Mouse (Mus musculus) midbrain, embryonic 10.5 days (tissue): ENCODE measurements around the gene Msh3. TPM values are rescaled to one million over a fixed set of nuclear protein-coding genes. Genes with fewer than 3 reads are reported as not detected.

ENCODE experiments used
- DNase-seq: peaks from one replicate; pipeline ENCODE4 v3.0.0-alpha.2; 2017; ENCODE audit warnings: low spot score
- H3K27ac ChIP-seq: fragments of 300-500 bp; sonication (generic); replicated peaks from 2 replicates; pipeline ENCODE4 v1.5.1; 2016; ENCODE audit warnings: mild to moderate bottlenecking
- H3K27me3 ChIP-seq: fragments of 300-500 bp; sonication (generic); 2 replicates; pipeline ENCODE4 v1.6.1; 2016; ENCODE audit warnings: low read depth, mild to moderate bottlenecking; ENCODE audit not compliant: poor library complexity, severe bottlenecking
- H3K36me3 ChIP-seq: fragments of 300-500 bp; sonication (generic); 2 replicates; pipeline ENCODE4 v1.6.1; 2016; ENCODE audit warnings: mild to moderate bottlenecking, moderate library complexity
- H3K4me1 ChIP-seq: fragments of 300-500 bp; sonication (generic); 2 replicates; pipeline ENCODE4 v1.6.1; 2016
- H3K4me3 ChIP-seq: fragments of 300-500 bp; sonication (generic); 2 replicates; pipeline ENCODE4 v1.5.1; 2016; ENCODE audit warnings: mild to moderate bottlenecking, moderate library complexity
- H3K9me3 ChIP-seq: fragments of 300-500 bp; sonication (generic); replicated peaks from 2 replicates; pipeline ENCODE4 v1.6.1; 2016; ENCODE audit warnings: mild to moderate bottlenecking
- WGBS: fragments of 180-500 bp; shearing (Covaris S2); methylation state at CpG from one replicate; pipeline ENCODE4 v1.1.7; 2016; 5-methylcytosine and 5-hydroxymethylcytosine counted together
- polyA plus RNA-seq: library from polyadenylated mRNA; unstranded; fragments of >200 nt; fragmentation: Nextera tagmentation; extraction: Ambion mirVana; gene quantifications from 2 replicates; pipeline ENCODE4 v1.2.1, GENCODE M21; 2016

Msh3 gene
- polyA plus RNA-seq, 1 experiment from 2014 or later = 31.0 TPM

- Histone ChIP-seq H3K4me1 (no peaks in the 10 kb centered on the region), H3K4me3 (no peak overlapping the region), H3K36me3 (peaks cover 32% of the 10 kb centered on the region), H3K27ac (no peak overlapping the region), H3K9me3 (no peaks in the 10 kb centered on the region), H3K27me3 (no peaks in the 10 kb centered on the region)
- 94% methylated on average over 14 of the region's 14 CpGs for WGBS
- DNase-seq = no peak
Observed at GRCm38 (mm10) chr13:92274274-92275198, 80.3 kb downstream of the Msh3 start.

- Histone ChIP-seq H3K4me3 (no peak overlapping the region), H3K36me3 (peaks cover 27% of the 10 kb centered on the region), H3K27ac (no peak overlapping the region), H3K9me3 (no peaks in the 10 kb centered on the region), H3K27me3 (no peaks in the 10 kb centered on the region), H3K4me1 (no peaks in the 10 kb centered on the region)
- DNase-seq = no peak
- 91% methylated on average over 3 of the region's 3 CpGs for WGBS
Observed at GRCm38 (mm10) chr13:92267076-92267475, 87.7 kb downstream of the Msh3 start.

GRCm38 (mm10) chr13:92263566-92263965 lies 91.2 kb downstream of the Msh3 start:
- H3K9me3 ChIP-seq = no peaks in the 10 kb centered on the region
- H3K27me3 ChIP-seq = no peaks in the 10 kb centered on the region
- H3K4me3 ChIP-seq = no peak overlapping the region
- 92% methylated on average over 6 of the region's 6 CpGs for WGBS
- no peaks in the 10 kb centered on the region for H3K4me1 ChIP-seq
- no peak overlapping the region for H3K27ac ChIP-seq
- H3K36me3 ChIP-seq = peaks cover 38% of the 10 kb centered on the region
- no peak for DNase-seq

- no peaks in the 10 kb centered on the region for H3K4me1 ChIP-seq
- no peak overlapping the region for H3K27ac ChIP-seq
- peaks cover 37% of the 10 kb centered on the region for H3K36me3 ChIP-seq
- 88% methylated on average over 5 of the region's 5 CpGs for WGBS
- no peak for DNase-seq
- H3K9me3 ChIP-seq = no peaks in the 10 kb centered on the region
- H3K27me3 ChIP-seq = no peaks in the 10 kb centered on the region
- no peak overlapping the region for H3K4me3 ChIP-seq
Observed at GRCm38 (mm10) chr13:92261329-92261728, 93.5 kb downstream of the Msh3 start.

- no peaks in the 10 kb centered on the region for H3K4me1 ChIP-seq
- peaks cover 36% of the 10 kb centered on the region for H3K36me3 ChIP-seq
- DNase-seq = no peak
- H3K4me3 ChIP-seq = no peak overlapping the region
- no peaks in the 10 kb centered on the region for H3K27me3 ChIP-seq
- H3K9me3 ChIP-seq = no peaks in the 10 kb centered on the region
- 91% methylated on average over 3 of the region's 3 CpGs for WGBS
- no peak overlapping the region for H3K27ac ChIP-seq
Observed at GRCm38 (mm10) chr13:92255480-92255879, 99.3 kb downstream of the Msh3 start.

GRCm38 (mm10) chr13:92253850-92254249 lies 101.0 kb downstream of the Msh3 start:
- Histone ChIP-seq H3K9me3 (no peaks in the 10 kb centered on the region), H3K27me3 (no peaks in the 10 kb centered on the region), H3K27ac (no peak overlapping the region), H3K4me3 (no peak overlapping the region), H3K36me3 (peaks cover 46% of the 10 kb centered on the region), H3K4me1 (no peaks in the 10 kb centered on the region)
- no peak for DNase-seq
- WGBS = 96% methylated on average over 5 of the region's 5 CpGs

- Histone ChIP-seq H3K4me1 (no peaks in the 10 kb centered on the region), H3K27me3 (no peaks in the 10 kb centered on the region), H3K9me3 (no peaks in the 10 kb centered on the region), H3K4me3 (no peak overlapping the region), H3K36me3 (peaks cover 53% of the 10 kb centered on the region), H3K27ac (no peak overlapping the region)
- no peak for DNase-seq
Observed at GRCm38 (mm10) chr13:92252331-92252730, 102.5 kb downstream of the Msh3 start.

- 90% methylated on average over 2 of the region's 2 CpGs for WGBS
Observed at GRCm38 (mm10) chr13:92247576-92247975, 107.2 kb downstream of the Msh3 start.

GRCm38 (mm10) chr13:92246966-92247365 lies 107.8 kb downstream of the Msh3 start:
- WGBS = 92% methylated on average over 5 of the region's 5 CpGs
- Histone ChIP-seq H3K4me1 (no peaks in the 10 kb centered on the region), H3K4me3 (no peak overlapping the region)

More at GRCm38 (mm10) chr13:92247576-92247975, 107.2 kb downstream of the Msh3 start:
- Histone ChIP-seq H3K9me3 (no peaks in the 10 kb centered on the region), H3K27me3 (no peaks in the 10 kb centered on the region), H3K27ac (no peak overlapping the region), H3K36me3 (peaks cover 48% of the 10 kb centered on the region), H3K4me1 (no peaks in the 10 kb centered on the region), H3K4me3 (no peak overlapping the region)
- no peak for DNase-seq

GRCm38 (mm10) chr13:92244731-92245130 lies 110.1 kb downstream of the Msh3 start:
- H3K27me3 ChIP-seq = no peaks in the 10 kb centered on the region
- no peak for DNase-seq
- H3K36me3 ChIP-seq = peaks cover 31% of the 10 kb centered on the region
- H3K4me1 ChIP-seq = no peaks in the 10 kb centered on the region
- H3K27ac ChIP-seq = no peak overlapping the region
- H3K4me3 ChIP-seq = no peak overlapping the region
- 90% methylated on average over 2 of the region's 2 CpGs for WGBS
- H3K9me3 ChIP-seq = no peaks in the 10 kb centered on the region

More at GRCm38 (mm10) chr13:92246966-92247365, 107.8 kb downstream of the Msh3 start:
- Histone ChIP-seq H3K9me3 (no peaks in the 10 kb centered on the region), H3K27me3 (no peaks in the 10 kb centered on the region), H3K36me3 (peaks cover 44% of the 10 kb centered on the region), H3K27ac (no peak overlapping the region)
- no peak for DNase-seq

GRCm38 (mm10) chr13:92241426-92241825 lies 113.4 kb downstream of the Msh3 start:
- no peak overlapping the region for H3K4me3 ChIP-seq
- no peaks in the 10 kb centered on the region for H3K9me3 ChIP-seq
- no peaks in the 10 kb centered on the region for H3K27me3 ChIP-seq
- no peak overlapping the region for H3K27ac ChIP-seq
- no peaks in the 10 kb centered on the region for H3K4me1 ChIP-seq
- 79% methylated on average over 4 of the region's 4 CpGs for WGBS
- peaks cover 25% of the 10 kb centered on the region for H3K36me3 ChIP-seq
- no peak for DNase-seq

GRCm38 (mm10) chr13:92237887-92238286 lies 116.9 kb downstream of the Msh3 start:
- WGBS = 94% methylated on average over 3 of the region's 3 CpGs
- H3K4me3 ChIP-seq = no peak overlapping the region
- no peaks in the 10 kb centered on the region for H3K4me1 ChIP-seq
- no peaks in the 10 kb centered on the region for H3K9me3 ChIP-seq
- no peak for DNase-seq
- H3K27me3 ChIP-seq = no peaks in the 10 kb centered on the region
- peaks cover 29% of the 10 kb centered on the region for H3K36me3 ChIP-seq
- H3K27ac ChIP-seq = no peak overlapping the region

- Histone ChIP-seq H3K27ac (no peak overlapping the region), H3K36me3 (peaks cover 27% of the 10 kb centered on the region), H3K27me3 (no peaks in the 10 kb centered on the region), H3K4me1 (no peaks in the 10 kb centered on the region), H3K9me3 (no peaks in the 10 kb centered on the region), H3K4me3 (no peak overlapping the region)
- no peak for DNase-seq
- WGBS = 96% methylated on average over 4 of the region's 4 CpGs
Observed at GRCm38 (mm10) chr13:92237016-92237415, 117.8 kb downstream of the Msh3 start.
